Mouse (Mus musculus): ENCODE measurements at regions not wholly inside any gene's neighbourhood (a gene's known extent, or its start where the extent isn't known, plus 50 kb on each side); places are given as distances from the start of the nearest gene placed in this dataset.

- TF ChIP-seq CTCF (IDR thresholded peaks at IDR 0.05; ENCODE audit: low read depth) (no peak), EP300 (IDR thresholded peaks at IDR 0.05; ENCODE audit: low read depth) (no peak)
These were observed 78.7 kb upstream of the Ntf3 start for GRCm38 (mm10) chr6:126245431-126245830.
